Mouse (Mus musculus) adrenal gland, adult 18-20 months (tissue): ENCODE results near the gene Bcar1. TPM values are rescaled to one million over a fixed set of nuclear protein-coding genes. Genes with fewer than 3 reads are reported as not detected.

ENCODE experiments used
- DNase-seq, 2 experiments: peaks; one replicate each; pipeline ENCODE4 v3.0.0; 2021 to 2022; ENCODE audit warnings: low spot score in 2 of 2
- total RNA-seq, 2 experiments: library from RNA; stranded (reverse); gene quantifications; 1 replicate in 1 of 2; 2 replicates in 1 of 2; pipeline ENCODE4 v1.2.3; 2021

Gene Bcar1
- total RNA-seq, 2 experiments from 2014 or later: 83.9 to 120 TPM

DNA sequence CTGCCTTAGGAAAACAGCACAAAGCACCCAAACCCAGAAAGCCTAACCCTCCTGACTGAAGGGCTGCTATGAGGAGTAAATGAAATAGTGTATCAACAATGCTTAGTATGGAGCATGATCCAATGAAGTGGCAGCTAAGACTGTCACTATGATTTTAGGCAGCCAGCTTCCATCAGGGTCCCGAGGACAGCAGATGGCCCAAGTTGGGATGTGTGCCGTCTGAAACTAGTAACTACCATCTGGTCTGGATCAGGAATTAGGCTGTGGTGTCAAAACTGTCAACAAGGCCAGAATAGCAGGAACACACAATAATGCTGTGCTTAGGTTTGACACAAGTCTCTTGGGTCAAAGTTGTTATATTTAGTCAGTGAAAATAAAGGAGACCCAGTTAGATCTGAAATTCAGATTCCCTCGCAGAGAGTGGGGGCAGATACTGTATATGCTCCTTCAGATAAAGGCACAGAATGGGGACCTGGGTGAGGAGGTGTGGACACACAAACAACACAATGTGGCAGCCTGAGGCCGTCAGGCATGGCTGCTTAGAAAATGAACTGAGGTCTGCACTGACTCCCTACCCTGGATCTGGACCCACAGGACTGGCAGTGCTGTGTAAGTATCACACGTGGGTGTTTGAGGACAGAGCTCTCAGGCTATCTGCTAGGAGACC lies 27.5 kb upstream of the Bcar1 start:
- no peak for DNase-seq

GRCm38 (mm10) chr8:111769764-111770428 lies 26.3 kb upstream of the Bcar1 start:
- DNase-seq: peak; percentile 41 to 49

DNA sequence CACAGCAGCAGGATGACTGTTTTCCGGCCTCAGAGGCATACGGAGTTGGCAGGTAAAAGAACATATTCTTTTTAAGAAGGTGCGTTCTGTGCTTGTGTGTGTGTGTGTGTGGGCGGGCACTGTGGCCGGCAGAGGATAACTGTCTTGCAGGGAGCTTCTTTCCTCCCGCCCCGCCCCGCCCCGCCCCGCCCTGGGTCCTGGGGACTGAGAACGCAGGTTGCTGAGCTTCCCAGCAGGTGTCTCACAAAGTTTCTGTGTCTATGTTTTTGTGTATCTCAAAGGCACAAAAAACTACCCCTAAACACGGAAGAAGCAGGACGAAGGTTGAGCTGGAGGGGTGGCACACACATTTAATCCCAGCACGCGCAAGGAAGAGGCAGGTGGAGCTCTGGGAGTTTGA lies 25.7 kb upstream of the Bcar1 start:
- no peak for DNase-seq

- DNase-seq: no peak
Measured at GRCm38 (mm10) chr8:111768651-111769050, 25.0 kb upstream of the Bcar1 start.

DNA sequence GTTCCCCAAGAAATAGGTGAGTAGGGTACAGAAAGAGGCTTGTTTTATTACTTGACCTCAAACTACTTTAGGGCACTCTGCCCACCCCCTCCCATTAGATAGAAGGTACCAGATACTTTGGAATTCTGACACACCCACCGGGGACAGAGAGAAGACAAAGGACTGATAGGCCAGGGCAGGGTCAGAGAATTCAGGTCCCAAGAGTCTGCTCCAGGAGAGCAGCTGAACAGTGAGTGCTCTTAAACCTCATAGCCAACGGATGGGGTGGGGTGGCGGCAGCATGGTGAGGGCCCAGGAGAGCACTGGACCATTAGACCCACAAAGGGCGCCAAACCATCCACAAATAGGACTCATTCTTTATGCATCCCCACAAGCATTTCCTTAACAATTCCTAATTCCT lies 22.0 kb upstream of the Bcar1 start:
- DNase-seq: no peak

DNA sequence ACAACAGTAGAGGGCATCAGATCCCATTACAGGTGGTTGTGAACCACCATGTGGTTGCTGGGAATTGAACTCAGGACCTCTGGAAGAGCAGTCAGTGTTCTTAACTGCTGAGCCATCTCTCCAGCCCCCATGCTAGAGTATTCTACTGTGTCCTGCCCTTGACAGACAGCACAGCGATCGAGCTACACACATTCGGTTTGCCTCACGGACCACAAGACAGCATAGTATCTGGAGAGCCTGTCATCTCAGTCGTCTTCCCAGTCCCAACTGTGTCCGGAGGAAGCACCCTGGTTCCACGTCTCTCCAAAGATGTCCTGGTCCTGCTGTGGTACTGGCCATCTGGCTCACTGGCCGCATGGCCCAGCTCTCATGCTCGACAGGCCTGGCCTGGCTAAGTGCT lies 21.5 kb upstream of the Bcar1 start:
- DNase-seq: no peak

DNA sequence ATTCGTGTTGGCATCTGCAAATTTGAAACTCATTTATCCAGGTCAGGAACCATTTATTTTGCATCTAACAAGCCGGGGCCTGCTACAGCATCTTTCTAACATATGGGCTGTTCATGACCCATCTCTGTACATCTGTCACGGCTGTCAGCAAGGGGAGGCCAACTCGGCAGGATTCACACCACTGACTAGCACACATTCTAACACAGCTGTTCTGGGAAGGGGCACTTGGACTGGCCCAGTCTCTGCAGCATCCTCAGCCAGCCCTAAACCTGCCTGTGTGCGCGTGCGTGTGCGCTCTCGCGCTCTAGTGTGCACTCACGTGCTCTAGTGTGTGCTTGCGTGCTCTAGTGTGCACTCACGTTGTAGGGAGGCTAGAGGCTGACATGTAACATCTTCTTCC lies 17.1 kb upstream of the Bcar1 start:
- DNase-seq: no peak

- no peak for DNase-seq
Measured at GRCm38 (mm10) chr8:111758817-111759216, 15.2 kb upstream of the Bcar1 start.

- DNase-seq: no peak
Measured at GRCm38 (mm10) chr8:111757599-111757998, 14.0 kb upstream of the Bcar1 start.

DNA sequence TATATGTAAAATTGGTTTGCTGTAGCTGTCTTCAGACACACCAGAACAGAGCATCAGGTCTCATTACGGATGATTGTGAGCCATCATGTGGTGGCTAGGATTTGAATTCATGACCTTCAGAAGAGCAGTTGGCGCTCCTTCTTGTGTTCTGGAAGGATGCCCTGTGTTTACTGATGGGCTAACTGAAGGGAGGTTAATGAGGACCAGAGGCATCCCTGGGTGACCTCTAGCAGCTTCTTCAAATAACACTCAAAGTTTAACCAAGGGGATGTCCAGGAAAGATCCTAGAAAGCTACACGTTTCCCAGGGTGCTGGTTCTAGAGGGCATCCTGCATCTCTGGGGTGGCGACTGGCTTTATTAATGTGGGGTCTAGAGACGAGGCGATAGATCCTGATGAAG lies 11.1 kb upstream of the Bcar1 start:
- no peak for DNase-seq

- DNase-seq: peak; percentile 38 to 47
Measured at GRCm38 (mm10) chr8:111754088-111754487, 10.5 kb upstream of the Bcar1 start.

DNA sequence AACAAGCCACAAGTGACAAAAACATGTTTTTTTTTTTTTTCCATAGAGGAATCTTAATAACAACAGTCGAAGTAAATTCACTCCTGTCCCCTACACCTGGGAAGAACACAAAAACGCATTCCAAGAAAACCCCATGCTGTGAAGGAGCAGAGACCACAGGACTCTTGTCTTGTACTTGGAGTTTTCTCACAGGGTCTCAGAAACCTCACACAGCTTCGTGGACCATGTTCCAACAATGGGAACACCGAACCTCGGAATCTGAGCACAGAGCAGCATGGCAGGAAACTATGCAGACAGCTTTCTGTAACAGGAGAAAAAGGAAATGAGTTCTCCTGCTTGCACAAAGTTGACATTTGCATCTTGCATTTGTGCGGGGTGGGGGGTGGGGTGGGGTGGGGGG lies 5.2 kb upstream of the Bcar1 start:
- DNase-seq: no peak

DNA sequence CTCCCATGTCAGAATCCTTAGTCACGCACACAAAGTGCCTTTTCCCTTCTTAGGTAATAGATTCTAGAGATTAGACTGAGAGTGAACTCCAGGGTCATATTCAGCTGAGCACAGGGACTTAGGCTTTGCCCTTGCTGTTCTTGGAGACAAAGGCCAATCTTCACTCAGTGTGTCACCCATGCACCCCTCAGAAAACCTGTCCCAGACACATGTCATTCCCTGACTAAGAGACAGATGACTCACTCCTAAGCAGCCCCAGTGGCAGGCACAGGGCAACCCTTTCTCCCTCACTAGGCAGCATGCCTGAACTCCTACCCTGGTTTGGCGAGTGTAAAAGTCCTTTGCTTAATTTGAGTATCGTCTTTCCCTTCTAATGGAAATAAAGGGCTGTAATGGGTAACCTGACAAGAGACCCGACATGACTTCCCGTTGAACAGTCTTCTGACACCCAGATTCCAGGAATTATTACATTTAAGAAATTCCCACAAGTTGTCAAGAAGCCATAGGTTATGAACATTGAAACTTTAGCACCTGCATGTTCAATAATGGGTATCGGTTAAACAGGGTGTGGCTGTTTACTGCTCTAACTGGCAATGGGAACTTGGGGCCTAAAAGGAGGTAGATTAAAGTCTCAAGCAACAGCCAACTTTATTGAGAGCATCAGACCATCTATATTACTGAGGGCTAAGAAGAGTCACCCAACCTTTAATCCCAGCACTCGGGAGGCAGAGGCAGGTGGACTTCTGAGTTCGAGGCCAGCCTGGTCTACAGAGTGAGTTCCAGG lies 4.4 kb upstream of the Bcar1 start:
- peak in 1 of 2 experiments; percentile 29 for DNase-seq

- DNase-seq: peak; percentile 51
Measured at GRCm38 (mm10) chr8:111746582-111747465, 3.2 kb upstream of the Bcar1 start.

- DNase-seq: peak; percentile 48 to 72
Measured at GRCm38 (mm10) chr8:111745591-111746418, 2.2 kb upstream of the Bcar1 start.

DNA sequence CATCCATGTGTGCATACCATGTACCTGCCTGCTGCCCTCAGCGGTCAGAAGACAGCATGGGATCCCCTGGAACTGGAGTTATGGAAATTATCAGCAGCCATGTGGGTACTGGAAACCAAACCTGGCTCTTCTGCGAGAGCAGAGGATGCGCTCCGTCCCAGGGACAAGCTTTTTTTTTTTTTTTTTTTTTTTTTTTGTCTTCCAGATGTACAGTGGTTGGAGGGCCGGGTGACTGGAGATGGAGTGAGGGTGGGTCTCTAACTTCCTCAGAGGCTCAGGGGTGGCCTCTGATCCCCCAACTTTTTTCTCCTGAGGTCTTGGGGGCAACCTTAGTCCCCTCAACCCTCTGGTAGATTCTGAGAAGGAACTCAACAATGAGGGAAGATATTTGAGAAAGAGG lies 1.5 kb upstream of the Bcar1 start:
- no peak for DNase-seq

DNA sequence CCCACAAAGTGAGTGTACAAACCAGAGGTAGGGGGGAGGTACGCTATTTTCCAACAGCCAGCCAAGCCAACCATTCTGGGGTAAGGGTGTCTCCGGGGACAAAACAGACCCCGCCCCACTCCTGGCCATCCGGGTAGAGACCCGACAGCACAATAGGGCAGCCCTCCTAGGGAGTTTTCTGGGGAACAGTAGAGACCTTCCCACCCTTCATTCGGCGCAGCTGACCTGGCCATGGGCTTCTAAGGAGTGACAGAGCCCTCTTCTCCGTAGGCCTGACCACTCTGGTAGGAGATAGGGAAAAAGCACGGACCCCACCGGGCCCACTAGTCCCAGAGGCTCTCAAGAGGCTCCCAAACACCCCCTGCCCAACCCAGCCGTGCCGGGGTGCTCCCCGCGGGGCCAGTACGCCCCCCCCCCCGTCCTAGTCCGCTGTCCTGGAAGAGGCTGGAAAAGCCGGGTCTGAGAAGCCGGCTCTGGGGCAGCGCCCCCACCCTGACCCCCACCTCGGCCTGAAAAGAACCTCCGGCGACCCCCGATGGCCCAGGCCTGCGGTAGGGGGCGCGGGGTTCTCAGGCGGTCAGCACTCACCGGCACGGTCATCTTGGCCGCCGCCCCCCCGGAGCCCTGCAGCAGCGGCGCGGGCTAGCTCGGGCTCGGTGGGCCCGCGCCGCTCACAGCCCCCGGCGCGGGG lies 363 bp downstream of the Bcar1 start:
- DNase-seq: no peak

- DNase-seq: peak in 1 of 2 experiments; percentile 8
Measured at GRCm38 (mm10) chr8:111742261-111743037, 1.2 kb downstream of the Bcar1 start.

DNA sequence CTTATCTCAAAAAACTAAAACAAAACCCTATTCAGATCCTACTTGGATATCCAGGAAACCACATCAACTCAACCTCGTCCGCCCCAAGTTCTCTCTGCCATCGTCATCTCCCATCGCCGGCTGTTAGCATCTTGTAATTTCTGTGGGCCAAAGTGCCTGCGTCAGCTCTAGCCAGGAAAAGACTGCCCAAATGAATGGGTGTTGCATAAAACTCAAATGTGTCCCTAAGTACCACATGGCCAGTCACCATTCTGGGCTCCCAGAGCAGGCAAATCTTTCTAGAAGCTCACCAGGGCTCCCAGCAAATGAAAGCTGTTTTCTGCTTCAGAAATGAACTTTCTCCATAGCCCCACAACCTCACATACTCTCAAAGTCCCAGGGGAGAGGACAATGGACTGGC lies 2.1 kb downstream of the Bcar1 start:
- peak; percentile 11 to 26 for DNase-seq
